Mouse (Mus musculus) C2C12 (cell line): ENCODE measurements around the gene 4930404H24Rik.

Experiments
- CEBPB ChIP-seq: IDR thresholded peaks from one replicate; pipeline ENCODE4 v1.6.1; 2011; ENCODE audit warnings: low read depth, mild to moderate bottlenecking, control low read depth, moderate library complexity
- CTCF ChIP-seq: IDR thresholded peaks from one replicate; pipeline ENCODE4 v1.5.1; 2011; ENCODE audit not compliant: control insufficient read depth, insufficient read depth, insufficient read length
- MAX ChIP-seq: IDR thresholded peaks from one replicate; pipeline ENCODE4 v1.6.1; 2011; ENCODE audit warnings: mild to moderate bottlenecking, control low read depth
- MYOD1 ChIP-seq: IDR thresholded peaks from one replicate; pipeline ENCODE4 v1.6.1; 2011; ENCODE audit warnings: low read depth; ENCODE audit not compliant: control insufficient read depth, insufficient read length
- USF1 ChIP-seq: IDR thresholded peaks from one replicate; pipeline ENCODE4 v1.6.1; 2011; ENCODE audit warnings: low read depth, mild to moderate bottlenecking, control low read depth, moderate library complexity

GRCm38 (mm10) chr2:153516961-153517360 is 24.4 kb downstream of the 4930404H24Rik start:
- TF ChIP-seq CTCF (no peak), MAX (no peak), CEBPB (no peak), MYOD1 (no peak), USF1 (no peak)
